Mouse (Mus musculus) lung, embryonic 16.5 days (tissue): ENCODE data around the gene Rps19. TPM values are rescaled to one million over a fixed set of nuclear protein-coding genes. Genes with fewer than 3 reads are reported as not detected.
"Not testable (repeated sequence)": the region's sequence is repeated elsewhere in the genome, so short reads cannot be mapped to it uniquely, and the experiment has no call there.

ENCODE experiments used
- ATAC-seq: fragments of 200-750 bp; cut with Nextera tagmentation; 2 replicates; pipeline ENCODE4 v1.8.0; 2017; ENCODE audit warnings: low read depth, mild to moderate bottlenecking, moderate library complexity
- H3K27ac ChIP-seq: fragments of 300-500 bp; sonication (generic); 2 replicates; pipeline ENCODE4 v1.5.1; 2014; ENCODE audit warnings: mild to moderate bottlenecking, control low read depth, low read length
- H3K27me3 ChIP-seq: fragments of 300-500 bp; sonication (generic); 2 replicates; pipeline ENCODE4 v1.6.1; 2014; ENCODE audit warnings: low read depth, low read length, mixed read lengths; ENCODE audit not compliant: control insufficient read depth, insufficient read depth
- H3K36me3 ChIP-seq: fragments of 300-500 bp; sonication (generic); 2 replicates; pipeline ENCODE4 v1.6.1; 2014; ENCODE audit warnings: low read length; ENCODE audit not compliant: control insufficient read depth, insufficient read depth
- H3K4me1 ChIP-seq: fragments of 300-500 bp; sonication (generic); replicated peaks from 2 replicates; pipeline ENCODE4 v1.6.1; 2014; ENCODE audit warnings: low read length, mixed read lengths; ENCODE audit not compliant: control insufficient read depth, insufficient read depth
- H3K4me2 ChIP-seq: fragments of 300-500 bp; sonication (generic); 2 replicates; pipeline ENCODE4 v1.6.1; 2014; ENCODE audit warnings: low read depth, low read length, control low read depth
- H3K4me3 ChIP-seq: fragments of 300-500 bp; sonication (generic); 2 replicates; pipeline ENCODE4 v1.5.1; 2014; ENCODE audit warnings: mild to moderate bottlenecking, low read length, control low read depth
- H3K9ac ChIP-seq: fragments of 300-500 bp; sonication (generic); 2 replicates; pipeline ENCODE4 v1.6.1; 2014; ENCODE audit warnings: low read length, control low read depth
- H3K9me3 ChIP-seq: fragments of 300-500 bp; sonication (generic); 2 replicates; pipeline ENCODE4 v1.6.1; 2016; ENCODE audit warnings: low read length; ENCODE audit not compliant: control insufficient read depth
- WGBS: fragments of 180-500 bp; shearing (Covaris S2); extraction: QIAGEN DNeasy Blood & Tissue Kit; methylation state at CpG from one replicate; pipeline ENCODE4 v1.1.7; 2014; 5-methylcytosine and 5-hydroxymethylcytosine counted together
- polyA plus RNA-seq: library from polyadenylated mRNA; unstranded; fragments of >200 nt; fragmentation: Nextera tagmentation; extraction: Ambion mirVana; gene quantifications from 2 replicates; pipeline ENCODE4 v1.2.1, GENCODE M21; 2015

The Rps19 gene
- 2,580 and 2,777 TPM in 2 replicates for polyA plus RNA-seq

DNA sequence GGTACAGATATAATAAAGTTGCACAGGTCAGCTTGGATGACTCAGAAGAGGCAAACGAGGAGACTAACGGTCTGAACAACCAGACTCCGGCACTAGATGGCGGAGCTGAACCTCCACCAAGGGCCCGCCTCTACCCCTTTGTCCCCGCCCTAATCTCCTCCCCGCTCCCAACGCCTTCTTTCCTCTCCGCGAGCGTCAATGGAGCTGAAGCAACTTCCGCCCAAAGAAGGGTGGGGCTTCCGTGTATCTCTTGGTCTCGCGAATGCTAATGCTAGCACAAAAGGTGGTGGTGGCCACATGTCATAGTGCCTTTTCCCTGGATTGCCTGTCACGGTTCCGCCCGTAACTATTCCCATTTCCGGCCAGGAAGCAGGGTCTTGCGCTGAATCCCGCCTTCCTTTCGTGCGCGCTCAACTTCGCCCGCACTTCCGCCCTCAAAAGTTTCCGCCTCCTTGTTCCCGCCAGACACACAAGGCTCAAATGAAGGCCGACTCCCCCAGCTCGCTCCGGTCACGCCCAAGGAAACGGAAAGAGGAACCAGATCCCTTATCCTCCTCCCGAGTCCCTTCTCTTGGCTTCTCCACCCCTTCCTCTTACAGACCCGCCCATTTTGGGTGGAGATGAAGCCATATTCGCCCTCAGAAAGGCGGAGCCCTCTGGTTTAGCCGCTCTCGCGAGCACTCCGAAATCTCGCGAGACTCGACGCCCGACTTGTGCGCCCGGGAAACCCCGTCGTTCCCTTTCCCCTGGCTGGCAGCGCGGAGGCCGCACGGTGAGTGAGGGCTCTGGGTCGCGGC, at the start of gene Rps19:
Rps19 (plus strand) TSS at position 476 of the 797 bp plus-strand sequence.
- peak; percentile 96 for ATAC-seq
- under 1% methylated on average over 57 of the region's 57 CpGs for WGBS
- H3K9me3 ChIP-seq, result no peaks in the 10 kb centered on the region

DNA sequence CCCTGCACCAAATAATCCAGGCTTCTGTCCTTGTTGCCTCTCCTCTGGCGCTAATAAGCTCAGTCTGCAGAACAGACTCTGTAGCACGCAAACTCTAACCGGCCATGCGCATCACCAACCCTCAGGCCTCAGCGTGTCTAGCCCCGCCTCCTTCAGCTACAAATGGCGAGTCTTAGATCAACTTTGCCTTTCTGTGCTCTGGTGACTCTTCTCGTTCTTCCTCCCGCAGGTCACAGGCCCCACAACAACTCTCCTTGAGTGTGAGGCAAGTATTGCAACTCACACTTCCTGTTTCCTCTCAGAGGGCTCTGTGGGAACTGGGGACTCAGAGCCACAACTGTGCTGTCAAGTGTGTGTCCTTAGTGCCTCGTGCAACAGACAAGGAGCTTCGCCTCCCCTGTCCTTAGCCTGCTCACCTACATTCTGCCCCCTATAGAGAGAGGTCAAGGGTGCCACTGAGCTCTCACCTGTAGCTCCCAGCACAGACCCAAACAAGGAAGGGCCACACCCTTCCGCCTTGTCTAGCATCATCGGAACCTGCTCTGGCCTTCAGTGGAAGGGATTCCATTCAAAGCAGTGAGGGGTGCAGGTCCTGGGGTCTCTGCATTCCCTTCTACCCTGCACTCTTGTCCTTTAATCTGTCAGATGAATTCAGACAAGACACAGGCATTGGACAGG, 45.3 kb upstream of the Rps19 start:
- not testable (repeated sequence) for H3K4me3 ChIP-seq, H3K27me3 ChIP-seq, H3K36me3 ChIP-seq, H3K4me1 ChIP-seq, H3K4me2 ChIP-seq, H3K9ac ChIP-seq, H3K9me3 ChIP-seq, H3K27ac ChIP-seq
- WGBS, result 60% methylated on average over 11 of the region's 13 CpGs
- ATAC-seq, result peak; percentile 20; the same call in 1 of the 2 replicates

More for the DNA sequence above, at the start of gene Rps19:
- H3K27ac ChIP-seq, result peak within 1 kb of the TSS; percentile 91
- peak within 1 kb of the TSS; percentile 74 for H3K4me3 ChIP-seq
- peak within 1 kb of the TSS; percentile 85 for H3K4me2 ChIP-seq
- H3K27me3 ChIP-seq, result no peaks in the 10 kb centered on the region
- H3K36me3 ChIP-seq, result peaks cover 24% of the 10 kb centered on the region
- peaks cover 28% of the 10 kb centered on the region for H3K4me1 ChIP-seq
- H3K9ac ChIP-seq, result peak within 1 kb of the TSS; percentile 97

DNA sequence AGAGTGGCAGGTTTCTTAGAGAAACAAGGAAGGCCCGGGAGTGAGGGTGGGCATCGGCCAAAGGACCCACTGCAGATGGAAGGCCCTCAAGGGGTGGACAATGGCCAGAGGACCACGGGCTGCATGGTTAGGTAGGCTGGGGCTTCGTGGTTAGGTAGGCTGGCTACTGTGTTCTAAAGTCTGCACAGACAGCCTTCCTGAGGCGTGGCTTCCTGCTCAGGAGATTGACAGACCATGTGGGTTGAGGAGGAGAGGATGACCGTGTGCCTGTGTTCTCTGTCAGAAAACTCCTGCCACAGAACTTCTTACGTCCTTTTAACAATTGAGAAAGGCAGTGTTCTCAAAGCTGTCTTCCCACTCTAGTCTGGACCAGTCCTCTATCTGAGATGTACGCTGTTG, 44.8 kb upstream of the Rps19 start:
- no peak overlapping the region for H3K4me3 ChIP-seq
- H3K4me1 ChIP-seq, result no peaks in the 10 kb centered on the region
- H3K9me3 ChIP-seq, result no peaks in the 10 kb centered on the region
- H3K36me3 ChIP-seq, result no peaks in the 10 kb centered on the region
- no peak overlapping the region for H3K9ac ChIP-seq
- no peaks in the 10 kb centered on the region for H3K27me3 ChIP-seq
- H3K27ac ChIP-seq, result no peak overlapping the region
- WGBS, result 73% methylated on average over 8 of the region's 8 CpGs
- ATAC-seq, result no peak
- H3K4me2 ChIP-seq, result no peak overlapping the region

DNA sequence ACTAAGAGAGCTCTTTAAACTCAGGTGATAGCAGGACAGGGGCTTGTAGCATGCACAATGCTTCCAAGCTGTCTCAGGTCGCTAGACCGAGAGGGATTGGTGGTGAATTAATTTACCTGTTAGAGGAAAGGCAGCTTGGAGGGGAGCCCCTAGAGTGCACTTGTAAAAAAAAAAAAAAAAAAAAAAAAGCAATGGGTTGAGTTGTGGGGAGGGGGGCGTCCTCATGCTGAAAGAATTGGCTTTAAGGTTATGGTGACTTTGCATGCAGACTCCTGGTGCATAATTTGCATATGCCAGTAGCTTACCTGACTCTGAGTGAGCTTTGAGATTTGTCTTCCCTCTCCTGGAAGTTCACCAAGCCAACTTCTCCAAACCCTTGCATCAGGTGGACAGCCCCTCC, 43.8 kb upstream of the Rps19 start:
- no peaks in the 10 kb centered on the region for H3K9me3 ChIP-seq
- no peak overlapping the region for H3K4me2 ChIP-seq
- H3K9ac ChIP-seq, result no peak overlapping the region
- H3K27me3 ChIP-seq, result no peaks in the 10 kb centered on the region
- H3K27ac ChIP-seq, result no peak overlapping the region
- no peak overlapping the region for H3K4me3 ChIP-seq
- no peaks in the 10 kb centered on the region for H3K36me3 ChIP-seq
- H3K4me1 ChIP-seq, result no peaks in the 10 kb centered on the region
- 62% methylated on average over 3 of the region's 3 CpGs for WGBS
- ATAC-seq, result no peak

DNA sequence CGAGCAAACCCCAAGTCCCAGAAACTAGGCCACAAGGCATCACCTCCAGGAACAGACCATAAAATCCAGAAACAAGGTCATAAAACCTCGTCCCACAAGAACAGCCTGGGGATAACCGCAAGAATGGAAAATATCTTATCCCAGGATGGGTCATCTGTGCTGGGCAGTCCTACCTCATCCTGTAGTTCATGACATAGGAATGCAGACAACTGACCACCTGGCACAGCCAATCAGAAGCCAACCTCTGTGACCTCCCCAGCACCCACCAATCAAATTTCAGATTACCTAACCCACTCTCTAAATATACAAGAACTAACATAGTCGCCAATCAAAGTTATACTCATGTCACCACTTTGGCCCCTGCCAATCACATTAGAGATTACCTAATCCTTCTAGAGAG, 43.2 kb upstream of the Rps19 start:
- Histone ChIP-seq H3K9me3 (no peaks in the 10 kb centered on the region), H3K27me3 (no peaks in the 10 kb centered on the region), H3K4me3 (no peak overlapping the region), H3K36me3 (no peaks in the 10 kb centered on the region), H3K4me2 (no peak overlapping the region), H3K9ac (no peak overlapping the region), H3K4me1 (no peaks in the 10 kb centered on the region), H3K27ac (no peak overlapping the region)
- no peak for ATAC-seq
- 72% methylated on average over 4 of the region's 4 CpGs for WGBS

DNA sequence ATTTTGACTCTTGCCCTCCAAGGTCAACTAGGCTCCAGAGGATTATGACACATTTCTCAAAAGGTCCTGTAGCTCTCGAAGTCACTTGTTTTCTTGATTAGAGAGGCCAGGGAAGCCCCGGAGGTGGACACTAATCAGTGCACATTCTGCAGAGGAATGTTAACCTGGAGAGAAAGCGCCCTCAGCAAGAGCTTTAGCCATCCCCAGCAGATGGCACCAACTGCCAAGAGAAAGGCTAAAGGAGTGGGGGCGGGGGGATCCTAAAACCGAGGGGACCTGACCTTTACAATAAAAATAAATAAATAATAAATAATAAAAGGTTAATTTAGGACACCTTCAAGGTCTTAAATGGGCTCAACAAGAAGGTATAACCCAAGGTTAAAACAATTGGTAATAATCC, 40.0 kb upstream of the Rps19 start:
- H3K27ac ChIP-seq, result no peak overlapping the region
- 33% methylated on average over 5 of the region's 5 CpGs for WGBS
- H3K4me2 ChIP-seq, result no peak overlapping the region
- ATAC-seq, result no peak
- H3K9ac ChIP-seq, result no peak overlapping the region
- no peaks in the 10 kb centered on the region for H3K4me1 ChIP-seq
- no peaks in the 10 kb centered on the region for H3K36me3 ChIP-seq
- no peaks in the 10 kb centered on the region for H3K9me3 ChIP-seq
- H3K27me3 ChIP-seq, result no peaks in the 10 kb centered on the region
- no peak overlapping the region for H3K4me3 ChIP-seq

DNA sequence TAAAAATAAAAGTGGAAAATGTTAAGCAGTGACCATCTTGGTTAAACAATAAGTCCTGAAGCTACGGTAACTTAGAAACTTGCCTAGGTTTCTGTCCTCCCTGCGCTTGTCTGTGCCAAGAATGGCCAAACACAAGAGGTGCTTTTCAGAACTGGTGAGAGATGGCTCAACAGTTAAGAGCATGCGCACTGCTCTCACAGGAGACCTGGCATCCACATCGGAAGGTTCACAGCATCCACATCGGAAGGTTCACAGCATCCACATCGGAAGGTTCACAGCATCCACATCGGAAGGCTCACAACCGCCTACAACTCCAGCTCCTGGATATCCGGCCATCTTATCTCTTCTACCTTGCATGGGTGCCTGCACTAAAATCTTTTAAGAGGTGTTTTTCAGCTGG, 39.0 kb upstream of the Rps19 start:
- H3K4me1 ChIP-seq, result no peaks in the 10 kb centered on the region
- no peaks in the 10 kb centered on the region for H3K27me3 ChIP-seq
- 83% methylated on average over 9 of the region's 9 CpGs for WGBS
- no peak overlapping the region for H3K27ac ChIP-seq
- H3K36me3 ChIP-seq, result no peaks in the 10 kb centered on the region
- H3K9me3 ChIP-seq, result no peaks in the 10 kb centered on the region
- H3K9ac ChIP-seq, result no peak overlapping the region
- H3K4me3 ChIP-seq, result no peak overlapping the region
- ATAC-seq, result no peak
- H3K4me2 ChIP-seq, result no peak overlapping the region

DNA sequence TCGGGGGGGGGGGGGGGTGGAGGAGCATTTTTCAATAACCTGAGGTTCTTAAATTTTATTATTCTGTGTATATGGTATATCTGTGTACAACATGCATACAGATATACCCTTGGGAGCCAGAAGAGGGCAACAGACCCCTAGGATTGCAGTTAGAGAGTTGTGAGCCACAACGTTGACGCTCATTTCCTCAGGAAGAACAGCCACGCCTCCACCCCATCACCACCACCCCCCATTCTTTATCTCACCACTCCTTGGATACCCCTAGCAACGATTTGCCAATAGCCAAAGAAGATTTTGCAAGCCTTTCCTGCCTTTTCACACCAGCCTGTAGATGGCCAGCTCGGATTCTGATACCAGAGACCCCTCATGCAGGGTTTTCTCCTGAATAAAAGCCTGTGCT, 38.5 kb upstream of the Rps19 start:
- ATAC-seq, result 0 out of 2 replicates have a peak, but pooled peaks have one; percentile 45
- H3K4me3 ChIP-seq, result no peak overlapping the region
- under 1% methylated on average over 6 of the region's 6 CpGs for WGBS
- no peaks in the 10 kb centered on the region for H3K9me3 ChIP-seq
- H3K4me2 ChIP-seq, result no peak overlapping the region
- H3K27me3 ChIP-seq, result no peaks in the 10 kb centered on the region
- H3K27ac ChIP-seq, result no peak overlapping the region
- no peaks in the 10 kb centered on the region for H3K36me3 ChIP-seq
- no peak overlapping the region for H3K9ac ChIP-seq
- H3K4me1 ChIP-seq, result no peaks in the 10 kb centered on the region

DNA sequence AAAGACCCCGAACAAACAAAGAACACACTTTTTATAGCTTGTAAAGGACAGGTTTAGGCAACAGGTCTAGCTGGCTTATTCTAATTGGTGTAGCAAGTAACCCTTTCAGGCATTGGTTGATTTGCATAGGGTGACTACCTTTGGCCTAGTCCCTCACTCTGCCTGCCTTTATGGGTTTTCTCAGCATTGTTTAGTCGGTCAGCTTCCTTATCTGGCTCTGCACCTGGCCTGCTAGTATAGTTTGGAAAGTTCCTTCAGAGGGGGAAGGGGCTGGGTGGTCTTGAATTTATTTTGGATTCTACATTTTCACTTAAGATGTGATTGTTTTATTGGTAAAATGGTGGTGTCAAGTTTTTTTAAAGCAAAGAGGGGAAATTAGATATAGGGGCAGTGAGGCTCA, 37.6 kb upstream of the Rps19 start:
- H3K4me2 ChIP-seq, H3K4me3 ChIP-seq, ATAC-seq, H3K27me3 ChIP-seq, H3K36me3 ChIP-seq, H3K9ac ChIP-seq, H3K9me3 ChIP-seq, H3K27ac ChIP-seq, H3K4me1 ChIP-seq: not testable (repeated sequence)
- WGBS, result 25% methylated on average over 2 of the region's 2 CpGs
